8 mouse cellular contexts compared by ENCODE assay signal in the genomic region with DNA sequence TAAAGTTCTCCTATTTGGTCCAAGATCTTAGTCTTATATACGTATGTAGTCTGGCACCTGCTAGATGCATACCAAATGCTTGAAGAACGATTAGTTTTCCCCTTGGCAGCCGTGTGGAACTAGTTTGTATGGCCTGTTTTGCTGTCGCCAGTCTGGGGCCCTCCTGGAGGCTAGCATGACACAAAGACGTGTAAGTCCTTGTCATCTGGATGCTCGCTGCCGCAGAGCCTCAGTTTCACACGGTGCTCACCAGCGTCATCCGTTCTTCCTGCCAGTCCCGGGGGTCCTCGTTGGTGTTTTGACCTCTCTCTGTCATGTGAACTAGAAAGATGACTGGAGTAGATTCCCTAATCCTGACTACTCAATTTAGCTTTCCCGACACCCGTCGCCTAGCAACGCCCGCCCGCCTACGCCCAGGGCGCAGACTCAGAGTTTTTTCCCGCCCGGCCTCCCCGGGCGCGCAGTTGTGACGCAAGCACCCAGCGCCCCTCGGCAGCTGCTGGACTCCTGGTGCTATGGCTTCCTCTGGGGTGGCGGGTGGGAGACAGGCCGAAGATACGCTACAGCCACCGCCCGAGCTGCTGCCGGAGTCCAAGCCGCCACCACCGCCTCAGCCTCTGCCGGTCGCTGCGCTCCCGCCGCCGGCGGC. TPM values are rescaled to one million over a fixed set of nuclear protein-coding genes. Genes with fewer than 3 reads are reported as not detected.
DNase-seq lines count a peak whose midpoint lies in the region; ATAC-seq lines count a peak whose summit lies in the region.

A gene (plus strand): TSS at position 455 of the 649 bp plus-strand sequence.

- peaks cover 21% of the 10 kb centered on the region for H3K4me1 ChIP-seq in hindbrain, embryonic 10.5 days (replicated peaks)

- H3K36me3 ChIP-seq in hindbrain, embryonic 10.5 days: peaks cover 8% of the 10 kb centered on the region; the same call in 1 of the 2 replicates

- 1% methylated on average over 43 of the region's 43 CpGs for WGBS in hindbrain, embryonic 10.5 days

- peak; percentile 70 for DNase-seq in MEL-GATA-1-ER (ENCODE audit: extremely low read depth, low read depth)
- peak; percentile 88 for DNase-seq in cerebellum, adult 8-10 months
- DNase-seq in hindbrain, embryonic 10.5 days (ENCODE audit: low spot score): peak; percentile 96
- peak; percentile 96 to 98 for DNase-seq in layer of hippocampus, postnatal 10 days (ENCODE audit: low spot score in 2 of 2)
- peak; percentile 97 for DNase-seq in lung, postnatal 10 days
- DNase-seq in ovary, postnatal 36 days (ENCODE audit: low spot score): peak; percentile 96
- peak; percentile 91 for DNase-seq in thymus, postnatal 25 days

- H3K9me3 ChIP-seq in hindbrain, embryonic 10.5 days: no peaks in the 10 kb centered on the region

- peak within 1 kb of the TSS; percentile 98 for H3K4me3 ChIP-seq in hindbrain, embryonic 10.5 days

- ATAC-seq in frontal cortex, adult (ENCODE audit: low TSS enrichment): peak; percentile 94

- H3K27me3 ChIP-seq in hindbrain, embryonic 10.5 days (ENCODE audit: insufficient read depth, poor library complexity, severe bottlenecking): no peaks in the 10 kb centered on the region

- peak within 1 kb of the TSS; percentile 98 for H3K27ac ChIP-seq in hindbrain, embryonic 10.5 days

RNA-seq across cellular contexts. Expression of the gene that starts here (rescaled TPM):
- 53.3 and 55.4 TPM in 2 replicates for polyA plus RNA-seq in hindbrain, embryonic 10.5 days (2016; fragmentation: Nextera tagmentation; extraction: Ambion mirVana)
- 10 to 100 TPM; 25.0 to 28.3 TPM for total RNA-seq in layer of hippocampus, postnatal 10 days (2021)

Comparison
In these comparisons a context has a peak if more than half of its experiments do, and no peak if none do; other contexts are left out.
1. Peak in every context shown above with its lines: DNase-seq, ATAC-seq, H3K4me3 ChIP-seq and H3K27ac ChIP-seq.